Comparison of ENCODE assay signal across 25 mouse cellular contexts in genomic region chr9:63100660-63101059, GRCm38 (mm10). TPM values are rescaled to one million over a fixed set of nuclear protein-coding genes. Genes with fewer than 3 reads are reported as not detected.
A peak's percentile ranks its signal among the peaks of the same experiment; 100 is the strongest.
DNase-seq lines count a peak whose midpoint lies in the region; ATAC-seq and TF ChIP-seq lines count a peak whose summit lies in the region.
"Had no signal": no experiment of that assay in that cellular context is flagged by ENCODE, and none has a peak within 500 bp of the region (broad histone marks: within the 10 kb centered on the region; RNA-seq: fewer than 3 reads in every experiment).

No protein-coding gene starts in this region.

- no peak for TF ChIP-seq POLR2A in lung, adult 2 months (IDR thresholded peaks at IDR 0.05; ENCODE audit: borderline replicate concordance, extremely low read depth, low read depth, low read length)

- no peaks in the 10 kb centered on the region; the same call in 1 of the 2 replicates for H3K9me3 ChIP-seq in heart, embryonic 16.5 days (replicated peaks; ENCODE audit: control insufficient read depth, low read length)
- no peaks in the 10 kb centered on the region; the same call in 1 of the 2 replicates for H3K9me3 ChIP-seq in heart, embryonic 11.5 days (replicated peaks; ENCODE audit: control insufficient read depth, low read length)
- H3K9me3 ChIP-seq: embryonic facial prominence, embryonic 15.5 days; liver, embryonic 13.5 days; stomach, embryonic 15.5 days had no signal

- no peak for ATAC-seq in heart, embryonic 16.5 days (replicated peaks; ENCODE audit: extremely low read depth, insufficient read depth, low FRiP score)
- no peak for ATAC-seq in heart, embryonic 11.5 days (replicated peaks; ENCODE audit: insufficient number of reproducible peaks, low FRiP score, low TSS enrichment)
- ATAC-seq: forebrain, embryonic 14.5 days; hindbrain, postnatal 0 days; intestine, embryonic 16.5 days had no signal

- peak overlapping the region; percentile 35; the same call in 1 of the 2 replicates for H3K27ac ChIP-seq in heart, embryonic 16.5 days (ENCODE audit: low read length)
- no peak overlapping the region for H3K27ac ChIP-seq in heart, embryonic 11.5 days (ENCODE audit: low read depth, low read length)
- H3K27ac ChIP-seq: embryonic facial prominence, embryonic 15.5 days; hindbrain, postnatal 0 days; liver, embryonic 13.5 days; macrophage; stomach, embryonic 15.5 days had no signal

- H3K27me3 ChIP-seq in heart, embryonic 16.5 days (ENCODE audit: control insufficient read depth, insufficient read depth, low read length) = no peaks in the 10 kb centered on the region
- no peaks in the 10 kb centered on the region for H3K27me3 ChIP-seq in heart, embryonic 11.5 days (ENCODE audit: control insufficient read depth, insufficient read depth, low read length)
- H3K27me3 ChIP-seq: embryonic facial prominence, embryonic 15.5 days; liver, embryonic 13.5 days; stomach, embryonic 15.5 days had no signal

- H3K36me3 ChIP-seq in heart, embryonic 16.5 days (ENCODE audit: control insufficient read depth, insufficient read depth) = no peaks in the 10 kb centered on the region
- no peaks in the 10 kb centered on the region for H3K36me3 ChIP-seq in heart, embryonic 11.5 days (ENCODE audit: control insufficient read depth, insufficient read depth, low read length)
- H3K36me3 ChIP-seq: embryonic facial prominence, embryonic 15.5 days; liver, embryonic 13.5 days; stomach, embryonic 15.5 days had no signal

- peaks cover 11% of the 10 kb centered on the region; the same call in 1 of the 2 replicates for H3K4me1 ChIP-seq in heart, embryonic 16.5 days (ENCODE audit: control insufficient read depth, insufficient read depth, low read length)
- peaks cover 3% of the 10 kb centered on the region; the same call in 1 of the 2 replicates for H3K4me1 ChIP-seq in heart, embryonic 11.5 days (ENCODE audit: control insufficient read depth, insufficient read depth, low read length)
- peaks cover 8% of the 10 kb centered on the region for H3K4me1 ChIP-seq in lung, adult 2 months (ENCODE audit: control insufficient read depth, insufficient read depth, low read length)
- H3K4me1 ChIP-seq: liver, embryonic 13.5 days had no signal

- no peak overlapping the region for H3K4me2 ChIP-seq in heart, embryonic 16.5 days (ENCODE audit: low read depth, low read length)
- H3K4me2 ChIP-seq in heart, embryonic 11.5 days = no peak overlapping the region
- H3K4me2 ChIP-seq: embryonic facial prominence, embryonic 15.5 days; liver, embryonic 13.5 days; stomach, embryonic 15.5 days had no signal

- no peak for TF ChIP-seq CTCF in lung, adult 2 months (IDR thresholded peaks at IDR 0.05; ENCODE audit: insufficient read depth, low read length)

- peak; percentile 67 to 76 for DNase-seq in lung, adult 18-20 months
- peak; percentile 48 for DNase-seq in lung, adult 2 months
- peak; percentile 73 for DNase-seq in lung, postnatal 25 days (ENCODE audit: low spot score)
- DNase-seq in spleen, adult 12 weeks (ENCODE audit: low spot score) = no peak
- no peak for DNase-seq in right cerebral cortex, adult 2 months (ENCODE audit: low spot score in 2 of 2)
- DNase-seq: adrenal gland, adult 8-10 months; cerebellum, adult 8-10 months; cerebellum, postnatal 36 days; embryo, embryonic 11 days; gastrocnemius, postnatal 10 days; layer of hippocampus, adult 9-11 months; liver, embryonic 13.5 days; right cerebral cortex, postnatal 4 days; thymus, postnatal 25 days had no signal

- no peak overlapping the region for H3K9ac ChIP-seq in heart, embryonic 16.5 days (ENCODE audit: low read length)
- no peak overlapping the region for H3K9ac ChIP-seq in heart, embryonic 11.5 days (ENCODE audit: low read depth, low read length)
- H3K9ac ChIP-seq: embryonic facial prominence, embryonic 15.5 days; liver, embryonic 13.5 days; stomach, embryonic 15.5 days had no signal

- 71% methylated on average over 5 of the region's 5 CpGs for WGBS in heart, embryonic 16.5 days
- 73% methylated on average over 5 of the region's 5 CpGs for WGBS in heart, embryonic 11.5 days (ENCODE audit: insufficient replicate concordance)
- 77% methylated on average over 5 of the region's 5 CpGs for WGBS in lung, adult 2 months

- no peak overlapping the region for H3K4me3 ChIP-seq in heart, embryonic 16.5 days (ENCODE audit: low read length)
- no peak overlapping the region for H3K4me3 ChIP-seq in heart, embryonic 11.5 days (ENCODE audit: low read depth, low read length)
- no peak overlapping the region for H3K4me3 ChIP-seq in lung, adult 2 months (replicated peaks; ENCODE audit: extremely low read depth, low read depth, low read length)
- H3K4me3 ChIP-seq: embryonic facial prominence, embryonic 15.5 days; liver, embryonic 13.5 days; stomach, embryonic 15.5 days had no signal

RNA-seq across cellular contexts. Expression of gene Skor1, which starts 48.1 kb away (rescaled TPM):
- polyA plus RNA-seq in heart, embryonic 16.5 days (2015; fragmentation: Nextera tagmentation; extraction: Ambion mirVana) = not detected in 2 replicates
- not detected in 2 replicates for polyA plus RNA-seq in heart, embryonic 11.5 days (2014; fragmentation: Nextera tagmentation; extraction: Ambion mirVana)
- polyA plus RNA-seq in lung, adult 2 months (2012; rRNA removed) = 0.02 and 0.07 TPM in 2 replicates
- polyA plus RNA-seq: C2C12; embryonic facial prominence, embryonic 15.5 days; intestine, embryonic 16.5 days; kidney, embryonic 16.5 days; large intestine, adult 2 months; liver, embryonic 13.5 days; stomach, embryonic 15.5 days had no signal

Comparison
In these comparisons a context has a peak if more than half of its experiments do, and no peak if none do; other contexts are left out.
1. DNase-seq: peak in lung, adult 18-20 months (2 of 2), lung, adult 2 months (single experiment) and lung, postnatal 25 days (single experiment); none in spleen, adult 12 weeks (single experiment) and right cerebral cortex, adult 2 months (0 of 2).